Mouse (Mus musculus) kidney, adult 18-20 months (tissue): ENCODE data around the gene Gm20388.

Experiments
- DNase-seq: peaks from one replicate; pipeline ENCODE4 v3.0.0; 2021

The Gm20388 gene

GRCm38 (mm10) chr8:119916237-119916892 is 5.7 kb downstream of the Gm20388 start:
- no peak for DNase-seq

- no peak for DNase-seq
Observed at GRCm38 (mm10) chr8:119917415-119917814, 6.8 kb downstream of the Gm20388 start.

- DNase-seq: no peak
Observed at GRCm38 (mm10) chr8:119918155-119918567, 7.5 kb downstream of the Gm20388 start.

- no peak for DNase-seq
Observed at GRCm38 (mm10) chr8:119923259-119923658, 12.6 kb downstream of the Gm20388 start.

GRCm38 (mm10) chr8:119925428-119925827 is 14.8 kb downstream of the Gm20388 start:
- DNase-seq: no peak

GRCm38 (mm10) chr8:119926474-119926873 is 15.8 kb downstream of the Gm20388 start:
- no peak for DNase-seq

- peak; percentile 56 for DNase-seq
Observed at GRCm38 (mm10) chr8:119927422-119928092, 16.9 kb downstream of the Gm20388 start.

- no peak for DNase-seq
Observed at GRCm38 (mm10) chr8:119931317-119931716, 20.7 kb downstream of the Gm20388 start.

- no peak for DNase-seq
Observed at GRCm38 (mm10) chr8:119933681-119934080, 23.0 kb downstream of the Gm20388 start.

GRCm38 (mm10) chr8:119935541-119935940 is 24.9 kb downstream of the Gm20388 start:
- DNase-seq: no peak

- no peak for DNase-seq
Observed at GRCm38 (mm10) chr8:119938481-119938880, 27.8 kb downstream of the Gm20388 start.

GRCm38 (mm10) chr8:119939336-119939735 is 28.7 kb downstream of the Gm20388 start:
- no peak for DNase-seq

GRCm38 (mm10) chr8:119941471-119941870 is 30.8 kb downstream of the Gm20388 start:
- DNase-seq: no peak

- no peak for DNase-seq
Observed at GRCm38 (mm10) chr8:119943616-119944015, 33.0 kb downstream of the Gm20388 start.

- peak; percentile 85 for DNase-seq
Observed at GRCm38 (mm10) chr8:119944096-119944811, 33.6 kb downstream of the Gm20388 start.

GRCm38 (mm10) chr8:119946326-119946865 is 35.8 kb downstream of the Gm20388 start:
- no peak for DNase-seq

GRCm38 (mm10) chr8:119947653-119948052 is 37.0 kb downstream of the Gm20388 start:
- no peak for DNase-seq

- DNase-seq: no peak
Observed at GRCm38 (mm10) chr8:119948340-119948739, 37.7 kb downstream of the Gm20388 start.

GRCm38 (mm10) chr8:119952282-119952681 is 41.6 kb downstream of the Gm20388 start:
- no peak for DNase-seq

GRCm38 (mm10) chr8:119952747-119953146 is 42.1 kb downstream of the Gm20388 start:
- DNase-seq: no peak

- DNase-seq: no peak
Observed at GRCm38 (mm10) chr8:119955333-119955732, 44.7 kb downstream of the Gm20388 start.

- peak; percentile 43 for DNase-seq
Observed at GRCm38 (mm10) chr8:119958076-119958475, 47.4 kb downstream of the Gm20388 start.

- DNase-seq: no peak
Observed at GRCm38 (mm10) chr8:119960531-119961104, 50.0 kb downstream of the Gm20388 start.
